Mouse (Mus musculus) myocyte (in vitro differentiated cells): Measurements from ENCODE around the gene Gata2.

ENCODE experiments used
- MYOG ChIP-seq, 3 experiments: IDR thresholded peaks; one replicate each; pipeline ENCODE4 v1.6.1; 2011; ENCODE audit warnings: control low read depth in 2 of 3, low read depth in 2 of 3, mild to moderate bottlenecking in 2 of 3; ENCODE audit not compliant: insufficient read length in 2 of 3, control insufficient read depth in 1 of 3, insufficient read depth in 1 of 3
- POLR2A ChIP-seq: IDR thresholded peaks from one replicate; pipeline ENCODE4 v1.6.1; 2011; ENCODE audit warnings: low read depth, mild to moderate bottlenecking, control low read depth, moderate library complexity; ENCODE audit not compliant: insufficient read length
- TCF12 ChIP-seq: IDR thresholded peaks from one replicate; pipeline ENCODE4 v1.6.1; 2011; ENCODE audit warnings: mild to moderate bottlenecking, control low read depth; ENCODE audit not compliant: poor library complexity, insufficient read depth, severe bottlenecking
- TCF3 ChIP-seq: IDR thresholded peaks from one replicate; pipeline ENCODE4 v1.6.1; 2011; ENCODE audit warnings: low read depth, control low read depth; ENCODE audit not compliant: insufficient read length

DNA sequence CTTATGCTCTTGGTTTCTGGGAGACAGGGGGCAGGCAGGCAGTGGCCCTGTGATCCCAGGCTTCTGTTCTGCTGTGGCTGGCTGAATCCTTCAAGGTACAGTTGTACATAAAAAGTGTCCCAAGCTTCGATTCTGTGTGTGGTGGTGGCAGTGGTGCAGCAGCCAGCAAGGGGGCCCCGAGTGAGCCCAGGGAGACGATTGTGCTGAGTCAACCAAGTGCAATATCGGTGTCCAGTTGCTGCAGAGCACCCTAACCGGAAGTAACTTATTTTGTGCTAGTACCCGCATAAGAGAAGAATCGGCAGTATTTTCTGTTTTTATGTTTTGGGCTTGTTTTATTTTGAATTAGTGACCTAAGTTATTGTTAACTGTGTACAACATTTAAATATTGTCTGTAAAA lies 12.9 kb downstream of the Gata2 start:
- TF ChIP-seq POLR2A: no peak
- TF ChIP-seq TCF12: no peak
- no peak for TF ChIP-seq TCF3
- TF ChIP-seq MYOG (IDR thresholded peaks at IDR 0.05; ENCODE audit: control insufficient read depth in 1 of 3, insufficient read depth in 1 of 3, insufficient read length in 2 of 3, low read depth in 2 of 3): no peak
